ENCODE assay signal across 24 mouse cellular contexts in the genomic region with DNA sequence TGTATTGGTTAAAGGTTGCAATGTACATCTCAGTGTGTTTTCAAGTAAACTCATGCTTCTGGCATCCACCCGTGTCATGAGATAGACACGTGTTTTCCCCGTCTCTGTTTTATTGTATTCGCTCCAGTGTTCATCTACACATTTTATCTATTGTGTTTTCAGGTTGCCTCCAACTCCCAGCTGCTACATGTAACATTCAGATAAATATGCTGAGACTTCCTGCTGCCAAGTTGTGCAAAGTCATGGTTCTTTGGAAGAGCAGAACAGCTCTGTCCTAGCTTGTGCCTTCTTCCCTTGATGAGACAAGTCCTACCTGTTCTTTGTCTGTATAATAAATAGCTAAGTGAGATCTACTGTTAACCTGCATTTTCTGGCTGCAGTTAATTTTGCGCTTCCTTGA.
"Had no signal": no experiment of that assay in that cellular context is flagged by ENCODE, and none has a peak within 500 bp of the region (broad histone marks: within the 10 kb centered on the region; RNA-seq: fewer than 3 reads in every experiment).

No protein-coding gene starts in this region.

- H3K4me1 ChIP-seq: intestine, embryonic 15.5 days; limb, embryonic 12.5 days had no signal

- H3K4me3 ChIP-seq: gastrocnemius, adult 2 months; heart, embryonic 13.5 days; heart, embryonic 15.5 days; hindbrain, embryonic 13.5 days; intestine, embryonic 15.5 days; layer of hippocampus, adult 2 months; left cerebral cortex, adult 2 months; limb, embryonic 10.5 days; limb, embryonic 12.5 days had no signal

- ATAC-seq: hindbrain, embryonic 16.5 days; inflammation-experienced regulatory T-cells, adult 6 months; intestine, embryonic 15.5 days; intestine, postnatal 0 days had no signal

- H3K9me3 ChIP-seq: heart, embryonic 13.5 days; heart, embryonic 15.5 days; hindbrain, embryonic 13.5 days; intestine, embryonic 15.5 days; limb, embryonic 10.5 days; limb, embryonic 12.5 days had no signal

- H3K9ac ChIP-seq: heart, embryonic 13.5 days; heart, embryonic 15.5 days; hindbrain, embryonic 13.5 days; intestine, embryonic 15.5 days; limb, embryonic 12.5 days; liver, embryonic 14.5 days had no signal

- H3K27me3 ChIP-seq: heart, embryonic 13.5 days; heart, embryonic 15.5 days; hindbrain, embryonic 13.5 days; intestine, embryonic 15.5 days; limb, embryonic 12.5 days had no signal

- H3K27ac ChIP-seq: gastrocnemius, adult 2 months; heart, embryonic 13.5 days; heart, embryonic 15.5 days; hindbrain, embryonic 13.5 days; intestine, embryonic 15.5 days; layer of hippocampus, adult 2 months; left cerebral cortex, adult 2 months; limb, embryonic 10.5 days; limb, embryonic 12.5 days; liver, embryonic 14.5 days had no signal

- H3K36me3 ChIP-seq: heart, embryonic 13.5 days; heart, embryonic 15.5 days; hindbrain, embryonic 13.5 days; intestine, embryonic 15.5 days; limb, embryonic 10.5 days; limb, embryonic 12.5 days had no signal

- H3K4me2 ChIP-seq: heart, embryonic 11.5 days; heart, embryonic 13.5 days; heart, embryonic 15.5 days; hindbrain, embryonic 13.5 days; intestine, embryonic 15.5 days; limb, embryonic 12.5 days had no signal

- DNase-seq: gastrocnemius, adult 2 months; gastrocnemius, postnatal 10 days; gastrocnemius, postnatal 36 days; heart, adult 18-20 months; heart, postnatal 14 days; heart, postnatal 36 days; kidney, adult 18-20 months; kidney, adult 8-10 months; kidney, postnatal 10 days; kidney, postnatal 25 days; kidney, postnatal 4 days had no signal
